Mouse (Mus musculus) midbrain, embryonic 14.5 days (tissue): ENCODE measurements around the gene Zfp384. TPM values are rescaled to one million over a fixed set of nuclear protein-coding genes. Genes with fewer than 3 reads are reported as not detected.
A peak's percentile ranks its signal among the peaks of the same experiment; 100 is the strongest.
"Not testable (repeated sequence)": the region's sequence is repeated elsewhere in the genome, so short reads cannot be mapped to it uniquely, and the experiment has no call there.

Experiments
- ATAC-seq: fragments of 200-750 bp; cut with Nextera tagmentation; 2 replicates; pipeline ENCODE4 v1.8.0; 2017; ENCODE audit warnings: moderate number of reproducible peaks, moderate library complexity; ENCODE audit not compliant: low FRiP score, low TSS enrichment
- DNase-seq: peaks from one replicate; pipeline ENCODE4 v3.0.0-alpha.2; 2015
- H3K27ac ChIP-seq: fragments of 300-500 bp; sonication (generic); replicated peaks from 2 replicates; pipeline ENCODE4 v1.5.1; 2014; ENCODE audit warnings: mild to moderate bottlenecking, low read depth, low read length, moderate library complexity
- H3K27me3 ChIP-seq: fragments of 300-500 bp; sonication (generic); 2 replicates; pipeline ENCODE4 v1.6.1; 2014; ENCODE audit warnings: low read length, control low read depth, mixed read lengths; ENCODE audit not compliant: control insufficient read depth, insufficient read depth
- H3K36me3 ChIP-seq: fragments of 300-500 bp; sonication (generic); 2 replicates; pipeline ENCODE4 v1.6.1; 2014; ENCODE audit warnings: low read length, control low read depth; ENCODE audit not compliant: control insufficient read depth, insufficient read depth
- H3K4me1 ChIP-seq: fragments of 300-500 bp; sonication (generic); 2 replicates; pipeline ENCODE4 v1.6.1; 2014; ENCODE audit warnings: mild to moderate bottlenecking, antibody characterized with exemption, low read length, control low read depth; ENCODE audit not compliant: control insufficient read depth, insufficient read depth
- H3K4me2 ChIP-seq: fragments of 300-500 bp; sonication (generic); 2 replicates; pipeline ENCODE4 v1.6.1; 2014; ENCODE audit warnings: mild to moderate bottlenecking, low read length, moderate library complexity
- H3K4me3 ChIP-seq: fragments of 300-500 bp; sonication (generic); replicated peaks from 2 replicates; pipeline ENCODE4 v1.5.1; 2014; ENCODE audit warnings: low read depth, low read length
- H3K9ac ChIP-seq: fragments of 300-500 bp; sonication (generic); replicated peaks from 2 replicates; pipeline ENCODE4 v1.6.1; 2014; ENCODE audit warnings: mild to moderate bottlenecking, low read length, moderate library complexity
- H3K9me3 ChIP-seq: fragments of 300-500 bp; sonication (generic); 2 replicates; pipeline ENCODE4 v1.6.1; 2016; ENCODE audit warnings: low read length, control low read depth, mixed read lengths; ENCODE audit not compliant: control insufficient read depth
- WGBS: fragments of 180-500 bp; shearing (Covaris S2); extraction: QIAGEN DNeasy Blood & Tissue Kit; methylation state at CpG from one replicate; pipeline ENCODE4 v1.1.7; 2014; 5-methylcytosine and 5-hydroxymethylcytosine counted together
- polyA plus RNA-seq: library from polyadenylated mRNA; unstranded; fragments of >200 nt; fragmentation: Nextera tagmentation; extraction: Ambion mirVana; gene quantifications from 2 replicates; pipeline ENCODE4 v1.2.1, GENCODE M21; 2014

Gene Zfp384
- polyA plus RNA-seq, 1 experiment from 2014 or later, result 16.2 TPM

DNA sequence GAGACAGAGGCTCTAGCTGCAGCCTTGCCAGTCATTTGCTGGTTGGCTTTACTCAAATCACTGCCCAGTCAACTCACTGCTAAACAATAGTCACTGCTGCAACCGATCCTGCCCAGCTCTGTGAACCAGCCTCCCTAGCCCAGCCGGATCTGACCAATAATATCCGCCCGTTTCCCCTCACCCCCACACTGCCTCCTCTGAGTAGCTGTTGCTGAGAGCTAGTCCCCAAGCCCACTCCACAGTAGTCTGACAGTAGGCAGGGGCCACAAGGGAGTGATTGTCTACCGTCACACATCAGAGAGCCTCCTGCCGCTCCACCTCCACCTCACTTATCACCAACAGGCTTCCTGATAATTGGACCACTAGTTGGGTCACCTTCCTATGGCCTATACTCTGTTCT lies 52.5 kb downstream of the Zfp384 start:
- no peak for ATAC-seq
- H3K4me2 ChIP-seq, result no peak overlapping the region
- H3K36me3 ChIP-seq, result 0 out of 2 replicates have a peak, but pooled peaks cover 7% of the 10 kb centered on the region
- no peak overlapping the region for H3K9ac ChIP-seq
- H3K4me1 ChIP-seq, result peaks cover 4% of the 10 kb centered on the region; the same call in 1 of the 2 replicates
- 30% methylated on average over 6 of the region's 6 CpGs for WGBS
- no peaks in the 10 kb centered on the region for H3K9me3 ChIP-seq
- no peak overlapping the region for H3K27ac ChIP-seq
- H3K27me3 ChIP-seq, result no peaks in the 10 kb centered on the region
- no peak for DNase-seq
- no peak overlapping the region for H3K4me3 ChIP-seq

DNA sequence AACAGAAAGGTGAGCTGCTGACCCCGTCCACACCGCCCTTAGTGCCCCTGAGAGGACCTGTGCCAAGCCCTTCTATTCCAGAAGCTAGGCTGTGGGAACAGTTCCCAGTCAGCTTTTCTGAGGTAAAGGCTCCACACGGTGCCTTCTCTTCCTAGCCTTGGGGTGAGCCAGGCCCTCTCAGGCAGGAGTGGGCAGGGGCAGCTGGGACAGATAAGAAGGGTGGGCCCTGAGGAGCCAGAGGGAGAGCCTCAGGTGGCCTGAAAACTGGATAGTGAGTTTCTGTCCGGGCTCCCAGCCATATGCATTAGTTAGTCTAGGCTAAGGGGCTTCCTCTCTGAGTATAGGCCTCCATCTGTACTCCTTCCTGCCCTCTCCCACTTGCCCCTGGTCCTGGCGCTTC lies 53.6 kb downstream of the Zfp384 start:
- no peak for DNase-seq
- WGBS, result 85% methylated on average over 5 of the region's 5 CpGs
- no peaks in the 10 kb centered on the region for H3K9me3 ChIP-seq

DNA sequence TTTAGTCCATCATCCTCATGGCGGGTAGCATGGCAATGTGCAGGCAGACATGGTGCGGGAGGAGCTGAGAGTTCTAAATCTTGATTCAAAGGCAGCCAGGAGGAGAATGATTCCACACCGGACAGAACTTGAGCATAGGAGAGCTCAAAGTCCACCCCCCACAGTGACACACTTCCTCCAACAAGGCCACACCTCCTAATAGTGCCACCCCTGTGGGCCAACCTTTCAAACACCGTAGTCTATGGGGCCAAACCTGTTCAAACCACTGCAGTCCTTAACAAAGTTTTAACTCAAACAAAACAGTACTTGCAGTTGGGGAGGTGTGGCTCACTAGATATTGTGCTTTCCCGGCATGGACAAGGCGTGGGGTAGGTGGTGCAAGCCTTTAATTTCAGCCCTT lies 55.0 kb downstream of the Zfp384 start:
- 88% methylated on average over 6 of the region's 6 CpGs for WGBS
- H3K4me1 ChIP-seq, result peaks cover 4% of the 10 kb centered on the region; the same call in 1 of the 2 replicates
- no peaks in the 10 kb centered on the region for H3K9me3 ChIP-seq
- H3K36me3 ChIP-seq, result no peaks in the 10 kb centered on the region
- H3K27me3 ChIP-seq, result no peaks in the 10 kb centered on the region
- H3K9ac ChIP-seq, result no peak overlapping the region
- DNase-seq (no peak), ATAC-seq (no peak)
- no peak overlapping the region for H3K4me3 ChIP-seq
- no peak overlapping the region for H3K4me2 ChIP-seq
- H3K27ac ChIP-seq, result no peak overlapping the region

More for the DNA sequence above, 53.6 kb downstream of the Zfp384 start:
- Histone ChIP-seq H3K9ac (no peak overlapping the region), H3K27me3 (no peaks in the 10 kb centered on the region), H3K27ac (no peak overlapping the region), H3K4me3 (no peak overlapping the region), H3K4me2 (no peak overlapping the region), H3K4me1 (peaks cover 4% of the 10 kb centered on the region; the same call in 1 of the 2 replicates), H3K36me3 (0 out of 2 replicates have a peak, but pooled peaks cover 3% of the 10 kb centered on the region)
- ATAC-seq, result no peak

DNA sequence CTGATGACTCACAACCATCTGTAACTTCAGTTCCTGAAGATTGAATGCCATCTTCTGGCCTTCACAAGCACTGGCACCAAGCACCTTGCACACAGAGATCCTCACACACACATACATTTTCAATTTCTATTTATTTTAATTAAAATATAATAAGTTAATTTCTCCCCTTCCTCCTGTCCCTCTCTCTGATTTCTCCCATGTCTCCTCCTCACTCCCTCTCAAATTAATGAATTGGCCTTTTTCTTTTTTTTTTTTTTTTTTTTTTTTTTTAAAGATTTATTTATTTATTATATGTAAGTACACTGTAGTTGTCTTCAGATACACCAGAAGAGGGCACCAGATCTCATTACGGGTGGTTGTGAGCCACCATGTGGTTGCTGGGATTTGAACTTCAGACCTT lies 56.3 kb downstream of the Zfp384 start:
- ATAC-seq, DNase-seq, H3K27ac ChIP-seq, H3K9ac ChIP-seq, H3K4me2 ChIP-seq, H3K9me3 ChIP-seq, H3K4me1 ChIP-seq, H3K36me3 ChIP-seq, H3K4me3 ChIP-seq, H3K27me3 ChIP-seq: not testable (repeated sequence)
- no CpG with 5 or more reads among the region's 1 CpGs for WGBS

DNA sequence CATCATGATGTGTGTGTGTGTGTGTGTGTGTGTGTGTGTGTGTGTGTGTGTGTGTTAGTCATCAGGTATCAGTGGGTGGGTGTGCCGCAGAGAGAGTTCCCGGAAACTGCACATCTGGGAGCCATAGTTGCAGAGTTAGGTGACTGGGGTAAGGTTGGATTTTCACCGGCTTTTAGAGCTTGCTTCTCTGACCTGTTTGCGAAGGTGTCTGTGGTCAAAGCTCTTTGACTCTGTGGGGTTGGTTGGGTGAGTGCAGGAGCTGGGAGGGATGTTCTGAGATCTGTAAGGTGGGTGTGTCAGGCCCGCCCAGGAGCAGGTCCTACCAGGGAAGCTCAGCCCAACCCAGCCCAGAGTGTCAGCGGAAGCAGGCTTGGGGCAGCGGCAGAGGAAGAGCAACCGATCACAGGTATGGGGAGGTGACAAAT lies 58.6 kb downstream of the Zfp384 start, which contains the start of gene Lpar5:
Lpar5 (plus strand) TSS at position 350 of the 425 bp plus-strand sequence.
- DNase-seq, result no peak
- Histone ChIP-seq H3K36me3 (no peaks in the 10 kb centered on the region), H3K4me3 (no peak within 1 kb of the TSS), H3K9ac (no peak within 1 kb of the TSS), H3K27ac (no peak within 1 kb of the TSS), H3K4me1 (0 out of 2 replicates have a peak, but pooled peaks cover 4% of the 10 kb centered on the region), H3K9me3 (no peaks in the 10 kb centered on the region), H3K4me2 (no peak within 1 kb of the TSS), H3K27me3 (no peaks in the 10 kb centered on the region)
- 67% methylated on average over 8 of the region's 8 CpGs for WGBS
- no peak for ATAC-seq

DNA sequence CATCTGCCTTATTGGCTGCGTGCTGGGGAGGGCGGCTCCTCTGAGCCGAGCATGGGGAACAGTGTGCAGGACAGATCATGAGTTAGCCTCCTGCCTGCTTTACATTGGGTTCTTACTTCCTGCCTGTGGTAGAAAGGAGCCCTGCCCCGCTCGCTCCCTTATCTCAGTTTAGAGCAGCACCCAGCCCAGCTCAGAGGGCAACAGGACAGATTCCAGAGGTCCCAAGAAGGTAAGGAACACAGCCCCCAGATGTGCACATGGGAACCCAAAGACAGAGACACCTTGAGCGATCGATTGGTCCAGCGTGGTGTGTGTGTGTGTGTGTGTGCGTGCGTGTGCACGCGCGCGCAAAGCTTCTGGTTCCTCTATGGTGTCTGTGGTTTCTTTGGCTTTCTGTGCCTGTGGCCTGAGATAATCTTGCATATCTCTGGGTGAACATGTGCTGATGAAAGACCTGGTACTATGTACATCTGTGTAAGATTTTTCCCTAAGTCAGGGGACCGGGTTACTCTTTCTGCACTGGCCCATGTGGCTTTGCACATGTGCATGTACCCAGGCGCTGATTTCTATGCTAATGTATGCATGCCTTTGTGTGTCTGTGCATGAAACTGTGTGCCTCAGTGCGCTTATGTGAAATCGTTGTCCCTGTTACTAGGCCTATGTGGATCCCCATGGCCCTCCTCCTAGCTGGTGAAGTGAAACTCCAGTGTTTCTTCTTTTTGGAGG lies 62.4 kb downstream of the Zfp384 start:
- Histone ChIP-seq H3K36me3 (no peaks in the 10 kb centered on the region), H3K4me2 (no peak overlapping the region)

DNA sequence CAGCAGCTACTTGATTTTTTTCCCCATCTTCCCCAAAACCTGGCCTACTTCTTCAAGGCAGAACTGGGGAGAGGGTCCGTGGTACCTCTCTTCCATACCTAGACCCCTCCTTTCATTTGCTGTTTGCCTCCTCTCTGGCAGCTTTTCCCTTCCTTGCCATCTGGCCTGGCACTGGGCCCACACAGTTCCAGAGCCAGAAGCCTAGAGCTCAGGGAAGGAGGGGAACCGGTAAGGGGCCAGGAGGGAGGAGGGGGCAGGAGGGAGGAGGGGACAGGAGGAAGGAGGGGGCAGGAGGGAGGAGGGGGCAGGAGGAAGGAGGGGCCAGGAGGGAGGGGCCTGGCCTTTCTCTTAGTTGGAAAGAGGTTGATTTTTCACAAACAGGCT lies 62.9 kb downstream of the Zfp384 start:
- 14% methylated on average over 2 of the region's 2 CpGs for WGBS
- Histone ChIP-seq H3K36me3 (no peaks in the 10 kb centered on the region), H3K9ac (0 out of 2 replicates have a peak overlapping the region, but pooled peaks have one; percentile 2), H3K27ac (peak overlapping the region; percentile 78), H3K27me3 (no peaks in the 10 kb centered on the region), H3K4me2 (no peak overlapping the region), H3K4me3 (no peak overlapping the region), H3K9me3 (no peaks in the 10 kb centered on the region), H3K4me1 (0 out of 2 replicates have a peak, but pooled peaks cover 4% of the 10 kb centered on the region)
- ATAC-seq (peak; percentile 87), DNase-seq (peak; percentile 80)

More for the DNA sequence above, 62.4 kb downstream of the Zfp384 start:
- ATAC-seq (peak; percentile 79), DNase-seq (peak; percentile 51)
- WGBS, result 77% methylated on average over 18 of the region's 18 CpGs
- H3K4me1 ChIP-seq, result 0 out of 2 replicates have a peak, but pooled peaks cover 4% of the 10 kb centered on the region
- H3K4me3 ChIP-seq, result no peak overlapping the region
- H3K27me3 ChIP-seq, result no peaks in the 10 kb centered on the region
- H3K9me3 ChIP-seq, result no peaks in the 10 kb centered on the region
- H3K27ac ChIP-seq, result peak overlapping the region; percentile 78
- H3K9ac ChIP-seq, result 0 out of 2 replicates have a peak overlapping the region, but pooled peaks have one; percentile 2

DNA sequence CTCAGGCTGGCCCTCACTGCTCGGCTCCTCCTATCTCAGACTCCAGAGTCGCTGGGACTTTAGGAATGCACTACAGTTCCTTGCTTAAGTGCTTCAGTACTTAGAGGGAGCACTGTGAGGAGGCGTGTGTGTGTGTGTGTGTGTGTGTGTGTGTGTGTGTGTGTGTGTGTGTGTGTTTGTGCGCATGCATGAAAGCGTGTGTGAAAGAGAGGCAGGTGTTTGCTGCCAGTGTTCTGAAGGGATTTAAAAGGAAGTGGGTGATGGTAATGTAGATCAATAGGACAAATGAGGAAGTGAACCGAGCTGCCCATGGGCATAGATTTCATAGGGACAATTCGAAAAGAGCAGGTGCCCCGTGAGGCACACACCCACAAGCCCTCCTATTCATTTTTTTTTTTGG lies 64.9 kb downstream of the Zfp384 start:
- Histone ChIP-seq H3K27me3 (no peaks in the 10 kb centered on the region), H3K27ac (no peak overlapping the region), H3K4me2 (no peak overlapping the region), H3K9me3 (no peaks in the 10 kb centered on the region), H3K36me3 (no peaks in the 10 kb centered on the region), H3K4me1 (0 out of 2 replicates have a peak, but pooled peaks cover 4% of the 10 kb centered on the region), H3K9ac (no peak overlapping the region), H3K4me3 (no peak overlapping the region)
- ATAC-seq (no peak), DNase-seq (no peak)
- 71% methylated on average over 8 of the region's 8 CpGs for WGBS

DNA sequence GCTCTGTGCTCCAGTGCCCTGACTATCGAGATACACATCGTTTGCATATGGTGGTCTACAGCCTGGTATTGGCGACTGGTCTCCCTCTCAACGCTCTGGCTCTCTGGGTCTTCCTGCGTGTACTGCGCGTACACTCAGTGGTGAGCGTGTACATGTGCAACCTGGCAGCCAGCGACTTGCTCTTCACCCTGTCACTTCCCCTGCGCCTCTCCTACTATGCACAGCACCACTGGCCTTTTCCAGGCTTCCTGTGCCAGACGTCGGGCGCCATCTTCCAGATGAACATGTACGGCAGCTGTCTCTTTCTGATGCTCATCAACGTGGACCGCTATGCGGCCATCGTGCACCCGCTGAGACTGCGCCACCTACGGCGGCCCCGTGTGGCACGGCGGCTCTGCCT lies 72.4 kb downstream of the Zfp384 start:
- Histone ChIP-seq H3K4me3 (peak overlapping the region; percentile 39), H3K36me3 (no peaks in the 10 kb centered on the region), H3K27ac (peak overlapping the region; percentile 95), H3K9me3 (no peaks in the 10 kb centered on the region), H3K4me1 (no peaks in the 10 kb centered on the region), H3K4me2 (peak overlapping the region; percentile 70), H3K27me3 (no peaks in the 10 kb centered on the region), H3K9ac (peak overlapping the region; percentile 59; the same call in 1 of the 2 replicates)
- DNase-seq, result no peak
- 21% methylated on average over 25 of the region's 25 CpGs for WGBS
- peak; percentile 21 for ATAC-seq
